Mouse (Mus musculus) A20 (cell line): Measurements from ENCODE around the gene Arl3.

ENCODE experiments used
- DNase-seq: peaks from one replicate; pipeline ENCODE4 v3.0.0-alpha.2; 2011; ENCODE audit warnings: low read depth, low spot score

The Arl3 gene

DNA sequence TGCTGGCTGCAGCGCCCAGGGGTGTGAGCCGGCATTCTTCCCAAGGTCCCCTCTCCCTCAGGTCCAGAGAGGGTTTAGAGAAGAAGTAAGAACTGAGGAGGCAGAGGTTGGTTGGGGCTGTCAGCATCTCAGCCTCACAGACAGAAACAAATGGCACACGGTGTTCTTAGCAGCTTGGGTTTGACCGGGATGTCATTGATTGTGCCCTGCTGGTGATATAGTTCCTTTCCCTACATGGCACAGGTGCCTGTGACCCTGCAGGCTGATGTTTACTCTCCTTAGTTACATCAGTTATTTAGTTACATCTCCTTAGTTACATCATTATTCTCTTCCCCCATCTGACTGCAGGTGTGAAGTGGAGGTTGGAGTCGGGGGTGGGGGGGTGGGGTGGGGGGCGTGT lies 18.6 kb upstream of the Arl3 start:
- DNase-seq = no peak

GRCm38 (mm10) chr19:46587823-46588508 lies 15.0 kb upstream of the Arl3 start:
- peak; percentile 70 for DNase-seq

- DNase-seq = no peak
Measured at GRCm38 (mm10) chr19:46575196-46575595, 2.2 kb upstream of the Arl3 start.

- DNase-seq = peak; percentile 25
Measured at GRCm38 (mm10) chr19:46573990-46574389, 992 bp upstream of the Arl3 start.

GRCm38 (mm10) chr19:46572548-46572947 lies 450 bp downstream of the Arl3 start:
- no peak for DNase-seq

DNA sequence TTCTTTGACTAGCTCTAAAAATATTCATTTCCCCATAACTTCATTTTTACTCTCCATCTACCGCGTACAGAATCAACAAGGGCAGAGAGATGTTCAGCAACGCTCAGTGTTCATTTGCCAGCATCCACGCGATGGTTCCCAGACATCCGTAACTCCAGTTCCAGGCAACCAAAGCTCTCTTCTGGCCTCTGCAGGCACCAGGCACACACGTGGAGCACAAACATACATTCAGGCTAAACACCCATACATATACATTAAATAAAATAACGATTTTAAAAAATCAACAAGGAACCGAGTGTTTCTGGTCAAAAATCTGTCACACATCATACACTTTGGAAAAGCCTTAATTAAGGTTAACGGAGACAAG lies 1.1 kb downstream of the Arl3 start:
- no peak for DNase-seq

- DNase-seq = peak; percentile 16
Measured at GRCm38 (mm10) chr19:46571211-46571877, 1.7 kb downstream of the Arl3 start.

- no peak for DNase-seq
Measured at GRCm38 (mm10) chr19:46564043-46564462, 8.9 kb downstream of the Arl3 start.

GRCm38 (mm10) chr19:46563603-46564002 lies 9.4 kb downstream of the Arl3 start:
- no peak for DNase-seq

DNA sequence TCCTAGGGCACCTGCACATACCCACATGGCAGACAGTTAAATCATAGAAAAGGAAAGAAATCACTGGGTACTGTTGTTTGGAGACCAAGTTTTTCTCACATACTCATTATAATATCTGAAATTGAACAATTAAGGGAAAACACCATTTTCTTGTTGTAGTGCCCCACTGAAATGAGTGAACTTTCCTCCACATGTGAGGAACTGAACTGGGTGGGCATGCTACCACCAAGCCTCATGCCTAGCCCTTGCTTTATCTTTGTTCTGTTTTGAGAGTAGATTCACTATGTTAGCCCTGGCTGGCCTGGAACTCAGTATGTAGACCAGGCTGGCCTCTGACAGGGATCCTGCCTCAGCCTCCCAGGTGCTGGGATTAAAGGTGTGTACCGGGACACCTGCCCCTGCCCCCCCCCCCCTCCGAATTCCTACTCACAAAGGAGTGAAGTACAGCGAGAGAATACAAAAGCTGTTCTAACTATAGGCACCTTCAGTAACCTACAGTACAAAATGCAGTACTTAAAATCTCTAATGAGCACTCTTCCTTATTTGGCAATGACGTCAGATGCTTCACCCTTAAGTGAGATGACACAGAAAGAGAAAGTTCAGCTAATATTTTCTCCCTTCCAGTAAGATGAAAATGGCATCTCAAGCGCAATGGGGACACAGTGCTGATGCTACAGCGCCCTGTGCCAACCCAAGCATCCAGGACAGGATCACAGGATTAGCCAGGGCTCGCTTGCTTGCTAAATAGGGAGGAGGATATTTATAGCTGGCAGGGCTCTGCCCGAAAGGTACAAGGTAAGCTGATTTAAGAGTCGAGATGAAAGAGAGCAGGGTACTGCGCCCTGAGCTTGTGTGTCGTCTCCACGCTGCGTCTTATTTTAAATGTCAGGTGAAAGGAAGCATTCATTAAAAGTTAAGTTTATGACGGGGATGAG lies 10.2 kb downstream of the Arl3 start:
- peak; percentile 54 for DNase-seq

GRCm38 (mm10) chr19:46562132-46562531 lies 10.9 kb downstream of the Arl3 start:
- DNase-seq = peak; percentile 71

DNA sequence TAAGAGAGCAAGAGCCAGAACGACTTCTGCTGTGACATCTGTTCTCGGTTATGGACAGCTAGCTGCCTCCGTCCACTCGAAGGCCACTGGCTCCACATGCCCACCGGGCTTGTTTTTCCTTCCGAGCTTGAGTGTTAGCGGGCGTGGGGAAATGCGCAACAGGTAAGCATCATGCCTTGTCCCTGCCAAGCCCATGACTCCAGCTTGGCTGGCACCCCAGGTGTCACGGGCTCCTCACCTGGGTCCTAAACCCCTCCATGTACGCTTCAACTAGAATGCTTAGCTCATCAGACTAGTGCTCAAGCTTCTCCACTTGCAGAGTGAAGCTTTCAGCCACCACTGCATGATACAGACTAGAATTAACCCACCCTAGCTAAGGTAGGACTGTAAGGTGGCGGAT lies 14.4 kb downstream of the Arl3 start:
- no peak for DNase-seq

DNA sequence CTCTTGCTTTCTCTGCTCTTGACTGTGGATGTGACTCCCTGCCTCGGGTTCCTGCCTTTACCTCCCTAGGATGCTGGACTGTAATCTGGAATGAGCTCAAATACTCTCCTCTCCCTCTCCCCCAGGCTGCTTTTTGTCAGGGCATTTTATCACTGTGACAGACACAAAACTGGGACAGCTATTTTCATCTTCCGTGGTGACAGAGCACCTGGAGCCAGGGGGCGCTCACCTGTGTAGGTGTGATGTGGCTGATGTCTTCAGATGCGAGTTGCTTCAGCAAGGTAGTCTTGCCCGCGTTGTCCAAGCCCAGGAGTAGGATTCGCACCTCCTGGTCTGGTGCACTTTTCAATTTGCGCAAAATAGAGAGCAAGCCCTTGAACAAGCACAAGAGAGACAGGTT lies 15.0 kb downstream of the Arl3 start:
- no peak for DNase-seq

GRCm38 (mm10) chr19:46553541-46553955 lies 19.4 kb downstream of the Arl3 start:
- no peak for DNase-seq

- DNase-seq = no peak
Measured at GRCm38 (mm10) chr19:46552496-46552895, 20.5 kb downstream of the Arl3 start.

- no peak for DNase-seq
Measured at GRCm38 (mm10) chr19:46550385-46550784, 22.6 kb downstream of the Arl3 start.

DNA sequence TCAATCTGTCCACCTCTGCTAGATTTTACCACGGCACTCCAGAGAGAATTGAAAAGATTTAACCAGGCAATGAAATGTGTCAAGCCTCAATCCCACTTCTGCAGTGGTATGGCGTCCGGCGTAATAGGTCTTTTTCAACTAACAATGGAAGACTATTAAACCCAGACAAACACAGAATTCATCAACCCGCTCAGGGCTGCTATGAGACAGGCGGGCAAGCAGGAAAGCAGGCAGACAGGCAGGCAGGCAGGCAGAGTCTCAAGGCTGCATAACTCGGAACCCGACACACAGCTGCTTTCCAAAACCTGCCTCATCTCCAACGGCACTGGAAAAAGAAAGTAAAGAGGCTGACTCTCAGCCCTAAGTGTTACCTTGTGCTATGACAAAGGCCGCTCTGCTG lies 24.9 kb downstream of the Arl3 start:
- no peak for DNase-seq

GRCm38 (mm10) chr19:46547565-46547964 lies 25.4 kb downstream of the Arl3 start:
- no peak for DNase-seq

- no peak for DNase-seq
Measured at GRCm38 (mm10) chr19:46542750-46543149, 30.2 kb downstream of the Arl3 start.

- peak; percentile 42 for DNase-seq
Measured at GRCm38 (mm10) chr19:46538213-46538612, 34.8 kb downstream of the Arl3 start.

GRCm38 (mm10) chr19:46537357-46537756 lies 35.6 kb downstream of the Arl3 start:
- no peak for DNase-seq

DNA sequence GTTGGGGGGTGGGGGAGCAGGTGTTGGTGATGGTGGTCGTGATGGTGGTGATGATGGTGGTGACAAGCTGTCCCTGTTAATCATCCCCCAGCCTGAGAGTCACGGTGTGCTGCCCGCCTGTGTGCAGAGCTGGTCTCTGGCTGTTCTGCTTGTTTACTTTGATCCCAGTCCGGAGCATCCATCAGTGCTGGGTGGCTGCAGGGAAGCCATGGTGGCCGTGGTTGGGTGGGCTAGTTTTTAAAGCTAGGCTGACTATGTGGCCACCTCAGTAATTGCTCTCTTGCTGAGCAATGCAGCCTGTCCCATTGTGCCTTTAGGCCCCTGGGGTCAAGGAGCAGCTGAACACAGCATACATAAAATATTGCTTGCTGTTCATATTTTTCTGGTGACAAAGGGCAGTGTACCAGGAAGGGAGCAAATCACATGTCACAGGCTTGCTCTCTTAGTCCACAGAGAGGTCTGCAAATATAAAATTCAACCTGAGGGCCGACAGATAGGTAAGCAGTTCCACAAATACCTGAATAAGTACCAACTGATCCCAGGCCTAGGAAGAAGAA lies 38.4 kb downstream of the Arl3 start:
- no peak for DNase-seq
